Mouse (Mus musculus) urinary bladder, postnatal 4 days (tissue): ENCODE measurements at regions not wholly inside any gene's neighbourhood (a gene's known extent, or its start where the extent isn't known, plus 50 kb on each side); places are given as distances from the start of the nearest gene placed in this dataset.

Source experiments
- DNase-seq, 2 experiments: peaks; one replicate each; pipeline ENCODE4 v3.0.0; 2021 to 2022; ENCODE audit warnings: low spot score in 2 of 2

- no peak for DNase-seq
Observed at GRCm38 (mm10) chr15:62889798-62890197, 955.2 kb downstream of the Gsdmc2 start.

GRCm38 (mm10) chr15:62885331-62885730, 959.6 kb downstream of the Gsdmc2 start:
- no peak for DNase-seq

GRCm38 (mm10) chr15:62871082-62871766, 973.8 kb downstream of the Gsdmc2 start:
- no peak for DNase-seq

- no peak for DNase-seq
Observed at GRCm38 (mm10) chr15:62862574-62862973, 982.4 kb downstream of the Gsdmc2 start.

GRCm38 (mm10) chr15:62861422-62861821, 983.6 kb downstream of the Gsdmc2 start:
- no peak for DNase-seq

- DNase-seq, result no peak
Observed at GRCm38 (mm10) chr15:62849326-62849725, 995.7 kb downstream of the Gsdmc2 start.

GRCm38 (mm10) chr15:62845884-62846283, 999.1 kb downstream of the Gsdmc2 start:
- no peak for DNase-seq

GRCm38 (mm10) chr15:62825586-62825985, 1019.4 kb downstream of the Gsdmc2 start:
- no peak for DNase-seq

GRCm38 (mm10) chr15:62823861-62824518, 1021.0 kb downstream of the Gsdmc2 start:
- DNase-seq, result no peak

- DNase-seq, result no peak
Observed at GRCm38 (mm10) chr15:62822305-62822704, 1022.7 kb downstream of the Gsdmc2 start.

- no peak for DNase-seq
Observed at GRCm38 (mm10) chr15:62813093-62813492, 1031.9 kb downstream of the Gsdmc2 start.

GRCm38 (mm10) chr15:62812026-62812425, 1033.0 kb downstream of the Gsdmc2 start:
- DNase-seq, result no peak

- DNase-seq, result no peak
Observed at GRCm38 (mm10) chr15:62809320-62809719, 1035.7 kb downstream of the Gsdmc2 start.

- DNase-seq, result no peak
Observed at GRCm38 (mm10) chr15:62808087-62808808, 1036.7 kb downstream of the Gsdmc2 start.

- no peak for DNase-seq
Observed at GRCm38 (mm10) chr15:62807364-62807763, 1037.6 kb downstream of the Gsdmc2 start.

- no peak for DNase-seq
Observed at GRCm38 (mm10) chr15:62802770-62803169, 1042.2 kb downstream of the Gsdmc2 start.

GRCm38 (mm10) chr15:62798731-62799130, 1046.2 kb downstream of the Gsdmc2 start:
- no peak for DNase-seq

- no peak for DNase-seq
Observed at GRCm38 (mm10) chr15:62793569-62793968, 1051.4 kb downstream of the Gsdmc2 start.

- DNase-seq, result no peak
Observed at GRCm38 (mm10) chr15:62792084-62792483, 1052.9 kb downstream of the Gsdmc2 start.

GRCm38 (mm10) chr15:62787753-62788152, 1057.2 kb downstream of the Gsdmc2 start:
- no peak for DNase-seq

GRCm38 (mm10) chr15:62786315-62786714, 1058.7 kb downstream of the Gsdmc2 start:
- no peak for DNase-seq

- DNase-seq, result no peak
Observed at GRCm38 (mm10) chr15:62784456-62785139, 1060.4 kb downstream of the Gsdmc2 start.
